Mouse (Mus musculus) heart, embryonic 10.5 days (tissue): ENCODE results near the gene Fzd9. TPM values are rescaled to one million over a fixed set of nuclear protein-coding genes. Genes with fewer than 3 reads are reported as not detected.
"Not testable (repeated sequence)": the region's sequence is repeated elsewhere in the genome, so short reads cannot be mapped to it uniquely, and the experiment has no call there.

Experiments
- DNase-seq: peaks from one replicate; pipeline ENCODE4 v3.0.0-alpha.2; 2017; ENCODE audit warnings: low spot score
- H3K27ac ChIP-seq: fragments of 300-500 bp; sonication (generic); 2 replicates; pipeline ENCODE4 v1.5.1; 2016; ENCODE audit warnings: mild to moderate bottlenecking
- H3K27me3 ChIP-seq: fragments of 300-500 bp; sonication (generic); 2 replicates; pipeline ENCODE4 v1.6.1; 2016; ENCODE audit warnings: mild to moderate bottlenecking; ENCODE audit not compliant: poor library complexity, insufficient read depth, severe bottlenecking
- H3K36me3 ChIP-seq: fragments of 300-500 bp; sonication (generic); 2 replicates; pipeline ENCODE4 v1.6.1; 2016; ENCODE audit warnings: mild to moderate bottlenecking, moderate library complexity
- H3K4me1 ChIP-seq: fragments of 300-500 bp; sonication (generic); 2 replicates; pipeline ENCODE4 v1.6.1; 2016; ENCODE audit warnings: mild to moderate bottlenecking
- H3K4me3 ChIP-seq: fragments of 300-500 bp; sonication (generic); 2 replicates; pipeline ENCODE4 v1.5.1; 2016; ENCODE audit warnings: mild to moderate bottlenecking, moderate library complexity
- H3K9me3 ChIP-seq: fragments of 300-500 bp; sonication (generic); 2 replicates; pipeline ENCODE4 v1.6.1; 2016; ENCODE audit warnings: mild to moderate bottlenecking, moderate library complexity
- WGBS: fragments of 180-500 bp; shearing (Covaris S2); methylation state at CpG from one replicate; pipeline ENCODE4 v1.1.7; 2016; 5-methylcytosine and 5-hydroxymethylcytosine counted together
- polyA plus RNA-seq: library from polyadenylated mRNA; unstranded; fragments of >200 nt; fragmentation: Nextera tagmentation; extraction: Ambion mirVana; gene quantifications from 2 replicates; pipeline ENCODE4 v1.2.1, GENCODE M21; 2016

The Fzd9 gene
- polyA plus RNA-seq, 1 experiment from 2014 or later, result 4.5 TPM

DNA sequence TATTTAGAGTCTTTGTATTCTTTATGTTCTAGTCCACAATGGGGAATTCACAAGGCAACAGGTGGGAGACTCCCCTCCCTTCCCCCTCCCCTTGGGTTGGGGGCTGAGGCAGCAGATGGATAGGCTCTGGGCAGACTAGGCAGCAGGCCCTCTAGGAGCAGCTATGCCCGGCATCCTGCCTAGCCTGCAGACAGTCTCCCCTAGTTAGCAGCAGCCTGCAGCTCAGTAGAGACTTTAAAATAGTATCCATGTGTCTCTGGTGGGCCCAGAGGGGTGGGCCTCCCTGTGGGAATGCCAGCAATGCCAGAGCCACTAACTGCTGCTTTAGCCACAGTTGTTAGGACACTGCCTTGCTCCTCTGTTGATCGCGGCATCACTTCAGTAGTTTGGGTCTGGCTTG is 8.4 kb downstream of the Fzd9 start:
- Histone ChIP-seq H3K4me1 (peaks cover 32% of the 10 kb centered on the region), H3K36me3 (peaks cover 92% of the 10 kb centered on the region), H3K4me3 (no peak overlapping the region), H3K27me3 (no peaks in the 10 kb centered on the region), H3K9me3 (no peaks in the 10 kb centered on the region), H3K27ac (peak overlapping the region; percentile 83)
- DNase-seq, result no peak
- WGBS, result 69% methylated on average over 3 of the region's 3 CpGs

DNA sequence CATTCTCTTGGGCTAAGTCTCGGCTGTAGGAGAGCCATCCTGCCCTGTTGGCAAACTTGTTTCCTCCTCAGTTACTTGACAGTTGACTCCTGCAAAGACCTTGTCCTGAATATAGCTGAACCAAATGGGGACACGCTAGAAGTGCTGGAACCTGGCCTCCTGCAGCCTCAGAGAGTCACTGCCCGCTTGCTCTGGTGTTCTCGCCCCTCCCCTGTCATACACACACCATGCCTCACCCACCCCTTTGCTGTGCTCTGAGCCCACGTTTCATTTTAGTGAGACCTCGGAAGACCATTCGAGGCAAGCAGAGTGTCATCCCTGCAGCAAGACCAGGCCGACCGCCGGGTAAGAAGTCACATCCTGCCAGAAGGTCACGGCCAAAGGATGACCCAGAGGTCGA is 8.9 kb downstream of the Fzd9 start:
- peaks cover 95% of the 10 kb centered on the region for H3K36me3 ChIP-seq
- WGBS, result 73% methylated on average over 12 of the region's 12 CpGs
- H3K27ac ChIP-seq, result peak overlapping the region; percentile 83
- H3K4me1 ChIP-seq, result peaks cover 32% of the 10 kb centered on the region
- DNase-seq, result no peak
- no peak overlapping the region for H3K4me3 ChIP-seq
- no peaks in the 10 kb centered on the region for H3K27me3 ChIP-seq
- no peaks in the 10 kb centered on the region for H3K9me3 ChIP-seq

DNA sequence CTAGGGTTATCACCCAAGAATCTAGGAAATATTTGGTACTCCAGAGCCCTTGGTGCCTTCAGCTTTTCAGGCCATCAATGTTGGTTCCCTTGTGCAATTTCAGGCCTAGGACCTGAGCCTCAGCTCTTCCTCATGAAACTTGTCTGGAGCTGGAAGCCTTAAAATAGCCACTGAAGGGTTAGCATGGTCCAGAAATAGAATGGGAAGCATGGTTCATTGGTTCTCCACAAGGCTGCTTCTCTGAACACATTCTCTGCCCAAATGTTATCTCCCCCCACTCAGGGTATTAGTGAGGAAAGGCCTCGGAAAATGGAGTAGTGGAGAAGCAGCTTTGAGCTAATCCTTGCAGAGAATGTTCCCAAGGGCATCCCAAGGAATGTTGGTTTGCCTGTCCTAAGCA is 9.6 kb downstream of the Fzd9 start:
- Histone ChIP-seq H3K4me1 (peaks cover 32% of the 10 kb centered on the region), H3K27ac (peak overlapping the region; percentile 83), H3K27me3 (no peaks in the 10 kb centered on the region), H3K4me3 (peak overlapping the region; percentile 1; the same call in 1 of the 2 replicates), H3K36me3 (peaks cover 99% of the 10 kb centered on the region), H3K9me3 (no peaks in the 10 kb centered on the region)
- DNase-seq, result no peak
- 44% methylated on average over 1 of the region's 1 CpGs for WGBS

DNA sequence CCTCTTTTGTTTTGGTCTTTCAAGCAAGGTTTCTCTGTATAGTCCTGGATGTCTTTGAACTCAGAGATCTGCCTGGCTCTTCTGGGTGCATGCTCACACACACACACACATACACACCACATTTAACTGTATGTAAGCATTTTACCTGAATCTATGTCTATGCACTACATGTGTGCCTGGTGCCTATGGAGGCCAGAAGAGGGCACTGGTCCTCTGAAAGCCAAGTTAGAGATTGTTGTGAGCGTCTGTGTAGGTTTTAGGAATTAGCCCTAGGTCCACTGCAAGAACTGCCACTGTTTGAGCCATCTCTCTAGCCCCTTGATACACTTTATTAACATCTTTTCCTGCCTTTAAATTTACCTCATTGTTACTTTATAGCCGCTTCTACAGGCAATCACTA is 12.2 kb downstream of the Fzd9 start:
- Histone ChIP-seq H3K36me3 (peaks cover 98% of the 10 kb centered on the region), H3K4me1 (peaks cover 32% of the 10 kb centered on the region), H3K4me3 (no peak overlapping the region), H3K27me3 (no peaks in the 10 kb centered on the region), H3K9me3 (no peaks in the 10 kb centered on the region), H3K27ac (no peak overlapping the region)
- DNase-seq, result no peak
- 83% methylated on average over 2 of the region's 2 CpGs for WGBS

DNA sequence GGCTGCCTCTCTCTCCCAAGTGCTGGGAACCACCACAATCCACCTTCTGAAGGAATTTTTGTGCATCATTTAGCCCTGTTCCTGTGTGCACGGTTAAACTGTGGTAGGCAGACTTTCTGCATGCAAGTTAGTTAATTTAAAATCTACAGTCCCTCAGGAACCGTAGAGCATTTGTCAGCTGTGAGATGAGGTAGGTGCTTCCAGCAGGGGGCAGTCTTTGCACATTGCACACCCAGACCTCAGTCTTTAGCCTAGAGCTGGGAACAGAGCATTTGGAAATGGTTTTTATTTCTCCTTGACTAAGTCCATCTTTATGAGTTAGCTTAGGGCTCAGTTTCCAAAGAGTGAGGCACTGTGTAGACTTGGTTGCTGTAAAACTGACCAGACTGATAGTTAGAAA is 14.5 kb downstream of the Fzd9 start:
- H3K27ac ChIP-seq, result no peak overlapping the region
- H3K9me3 ChIP-seq, result no peaks in the 10 kb centered on the region
- WGBS, result 52% methylated on average over 2 of the region's 2 CpGs
- peaks cover 99% of the 10 kb centered on the region for H3K36me3 ChIP-seq
- DNase-seq, result no peak
- no peak overlapping the region for H3K4me3 ChIP-seq
- H3K27me3 ChIP-seq, result no peaks in the 10 kb centered on the region
- H3K4me1 ChIP-seq, result peaks cover 15% of the 10 kb centered on the region

DNA sequence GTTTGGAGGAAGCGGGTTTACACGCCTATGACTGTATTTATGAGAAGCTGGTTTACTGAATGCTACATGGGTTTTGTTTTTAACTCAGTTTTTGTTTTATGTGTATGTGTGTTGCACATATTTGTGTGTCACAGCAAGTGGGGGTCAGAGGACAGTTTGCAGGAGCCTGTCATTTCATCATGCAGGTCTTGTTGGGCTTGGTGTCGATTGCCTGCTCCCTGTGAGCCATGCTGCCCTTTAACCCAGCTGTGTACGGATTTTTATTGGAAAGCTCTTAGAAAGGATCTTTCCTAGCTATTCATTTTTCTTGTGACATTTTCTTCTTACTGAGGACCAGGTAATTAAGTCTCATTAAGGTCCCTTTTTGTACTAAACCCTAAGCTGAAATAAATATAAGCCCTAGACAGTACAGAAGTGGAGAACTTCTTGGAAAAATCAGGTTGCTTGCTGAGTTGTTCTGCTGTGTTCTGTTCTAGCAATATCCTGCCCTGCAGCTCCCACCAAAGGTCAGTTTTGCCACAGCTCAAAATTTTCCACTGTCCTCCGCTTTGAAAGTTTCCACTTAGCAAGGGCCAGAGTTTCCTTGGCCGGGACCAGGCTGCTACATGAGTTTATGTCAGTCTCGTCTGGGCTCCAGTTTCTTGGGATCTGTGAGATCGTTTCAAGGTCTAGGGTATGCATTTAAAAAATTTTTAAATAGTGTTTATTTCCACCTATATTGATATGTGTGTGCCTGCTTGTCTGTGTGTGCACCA is 17.7 kb downstream of the Fzd9 start:
- no peak for DNase-seq
- Histone ChIP-seq H3K27ac (no peak overlapping the region), H3K4me1 (no peaks in the 10 kb centered on the region), H3K27me3 (no peaks in the 10 kb centered on the region), H3K36me3 (peaks cover 96% of the 10 kb centered on the region), H3K9me3 (no peaks in the 10 kb centered on the region), H3K4me3 (no peak overlapping the region)
- 86% methylated on average over 8 of the region's 8 CpGs for WGBS

DNA sequence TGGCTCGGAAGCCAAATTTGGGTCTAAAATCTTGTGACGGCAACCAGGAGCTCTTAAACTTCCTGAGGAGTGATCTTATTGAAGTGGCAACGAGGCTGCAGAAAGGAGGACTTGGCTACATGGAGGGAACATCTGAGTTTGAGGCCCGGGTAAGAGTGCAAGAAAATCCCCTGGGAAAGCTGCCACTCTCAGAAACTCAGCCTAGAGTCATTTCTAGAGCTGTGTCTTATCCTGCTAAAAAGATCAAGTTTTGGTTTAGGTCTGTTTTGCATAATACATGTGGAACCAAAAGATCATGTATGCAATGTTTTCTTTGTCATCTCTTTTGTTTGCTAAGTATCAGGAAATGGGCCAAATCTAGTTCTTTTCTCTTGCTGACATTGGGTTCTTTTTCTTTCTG is 20.8 kb downstream of the Fzd9 start:
- H3K27me3 ChIP-seq, result no peaks in the 10 kb centered on the region
- no peak overlapping the region for H3K4me3 ChIP-seq
- no peak overlapping the region for H3K27ac ChIP-seq
- peaks cover 91% of the 10 kb centered on the region for H3K36me3 ChIP-seq
- no peaks in the 10 kb centered on the region for H3K9me3 ChIP-seq
- 80% methylated on average over 4 of the region's 4 CpGs for WGBS
- H3K4me1 ChIP-seq, result no peaks in the 10 kb centered on the region
- DNase-seq, result no peak

DNA sequence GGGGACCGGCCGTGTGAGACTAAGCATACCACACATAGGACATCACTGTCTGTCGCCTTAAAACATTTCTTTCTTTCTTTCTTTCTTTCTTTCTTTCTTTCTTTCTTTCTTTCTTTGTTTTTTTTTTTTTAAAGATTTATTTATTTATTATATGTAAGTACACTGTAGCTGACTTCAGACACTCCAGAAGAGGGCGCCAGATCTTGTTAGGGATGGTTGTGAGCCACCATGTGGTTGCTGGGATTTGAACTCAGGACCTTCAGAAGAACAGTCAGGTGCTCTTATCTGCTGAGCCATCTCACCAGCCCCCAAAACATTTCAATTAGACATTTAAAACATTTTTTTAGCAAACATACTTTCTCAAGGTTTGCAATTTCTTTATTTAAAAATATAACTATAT is 25.2 kb downstream of the Fzd9 start:
- not testable (repeated sequence) for DNase-seq, H3K4me3 ChIP-seq, H3K9me3 ChIP-seq, H3K4me1 ChIP-seq, H3K27me3 ChIP-seq, H3K27ac ChIP-seq
- WGBS, result 94% methylated on average over 4 of the region's 4 CpGs
- H3K36me3 ChIP-seq, result peaks cover 89% of the 10 kb centered on the region

DNA sequence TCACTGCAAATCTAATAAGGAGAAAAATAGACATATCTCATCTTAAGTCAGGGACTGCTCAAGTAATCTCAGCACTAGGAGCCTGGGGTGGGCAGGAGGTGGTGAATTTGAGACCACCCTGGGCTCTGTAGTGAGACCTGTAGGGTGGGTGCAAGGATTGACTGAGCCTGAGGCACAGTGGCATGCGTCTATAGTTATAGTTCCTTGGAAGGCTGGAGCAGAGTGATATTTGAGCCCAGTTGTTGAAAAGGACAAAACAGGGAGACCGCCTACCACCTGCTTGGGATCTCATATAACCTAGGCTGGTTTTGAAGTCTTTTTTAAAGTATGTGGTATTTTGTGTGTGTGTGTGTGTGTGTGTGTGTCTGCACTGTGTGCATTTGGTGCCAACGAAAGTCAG is 26.9 kb downstream of the Fzd9 start:
- H3K27ac ChIP-seq, result no peak overlapping the region
- no peak overlapping the region for H3K4me3 ChIP-seq
- H3K36me3 ChIP-seq, result peaks cover 92% of the 10 kb centered on the region
- DNase-seq, result no peak
- H3K9me3 ChIP-seq, result no peaks in the 10 kb centered on the region
- H3K4me1 ChIP-seq, result no peaks in the 10 kb centered on the region
- WGBS, result 92% methylated on average over 3 of the region's 3 CpGs
- H3K27me3 ChIP-seq, result no peaks in the 10 kb centered on the region

DNA sequence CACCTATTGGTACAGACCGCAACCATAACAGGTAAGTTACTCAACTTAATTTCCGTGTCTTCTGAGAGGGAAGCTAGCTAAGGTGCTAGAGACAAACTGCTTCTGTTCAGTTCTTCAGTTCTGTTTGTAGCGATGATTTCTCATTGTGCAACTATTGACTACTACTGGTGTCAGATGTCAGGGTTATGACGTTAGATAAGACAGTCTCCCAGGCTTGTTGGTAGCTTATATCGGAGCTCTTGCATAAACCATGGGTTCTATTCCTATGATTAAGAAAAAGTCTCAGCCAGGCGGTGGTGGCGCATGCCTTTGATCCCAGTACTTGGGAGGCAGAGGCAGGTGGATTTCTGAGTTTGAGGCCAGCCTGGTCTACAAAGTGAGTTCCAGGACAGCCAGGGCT is 29.0 kb downstream of the Fzd9 start:
- no peaks in the 10 kb centered on the region for H3K9me3 ChIP-seq
- H3K36me3 ChIP-seq, result peaks cover 92% of the 10 kb centered on the region
- H3K4me3 ChIP-seq, result no peak overlapping the region
- DNase-seq, result no peak
- H3K4me1 ChIP-seq, result no peaks in the 10 kb centered on the region
- H3K27me3 ChIP-seq, result no peaks in the 10 kb centered on the region
- 91% methylated on average over 7 of the region's 7 CpGs for WGBS
- H3K27ac ChIP-seq, result no peak overlapping the region

DNA sequence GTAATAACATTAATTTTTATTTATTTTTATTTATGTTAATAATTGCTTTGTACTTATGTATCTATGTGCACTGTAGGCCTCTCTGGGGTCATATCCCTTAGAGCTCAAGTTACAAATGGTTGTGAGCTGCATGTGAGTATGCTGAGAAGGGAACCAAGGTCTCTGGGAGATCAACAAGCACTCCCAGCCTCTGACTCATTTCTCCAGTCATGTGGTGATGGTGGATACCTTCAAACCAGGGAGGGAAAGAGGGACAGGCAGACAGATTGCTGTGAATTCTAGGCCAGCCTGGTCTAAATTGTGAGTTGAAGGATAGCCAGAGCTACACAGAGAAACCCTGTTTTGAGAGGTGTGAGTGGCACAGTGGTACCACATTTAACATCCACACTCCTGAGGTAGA is 30.1 kb downstream of the Fzd9 start:
- Histone ChIP-seq H3K27ac (no peak overlapping the region), H3K9me3 (no peaks in the 10 kb centered on the region), H3K27me3 (no peaks in the 10 kb centered on the region), H3K36me3 (peaks cover 95% of the 10 kb centered on the region), H3K4me1 (no peaks in the 10 kb centered on the region), H3K4me3 (no peak overlapping the region)
- no peak for DNase-seq

DNA sequence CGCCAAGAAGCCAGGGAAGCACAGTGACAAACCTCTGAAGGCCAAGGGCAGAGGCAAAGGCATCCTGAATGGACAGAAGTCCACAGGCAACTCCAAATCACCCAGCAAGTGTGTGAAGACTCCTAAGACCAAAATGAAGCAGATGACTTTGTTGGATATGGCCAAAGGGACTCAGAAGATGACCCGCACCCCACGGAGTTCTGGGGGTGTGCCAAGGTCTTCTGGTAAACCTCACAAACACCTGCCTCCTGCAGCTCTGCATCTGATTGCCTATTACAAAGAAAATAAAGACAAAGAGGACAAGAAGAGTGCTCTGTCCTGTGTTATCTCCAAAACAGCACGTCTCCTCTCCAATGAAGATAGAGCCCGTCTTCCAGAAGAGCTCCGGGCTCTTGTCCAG is 34.2 kb downstream of the Fzd9 start:
- no peak for DNase-seq
- no peaks in the 10 kb centered on the region for H3K9me3 ChIP-seq
- H3K27me3 ChIP-seq, result no peaks in the 10 kb centered on the region
- 78% methylated on average over 6 of the region's 6 CpGs for WGBS
- H3K36me3 ChIP-seq, result peaks cover 99% of the 10 kb centered on the region
- no peak overlapping the region for H3K4me3 ChIP-seq
- no peaks in the 10 kb centered on the region for H3K4me1 ChIP-seq
- no peak overlapping the region for H3K27ac ChIP-seq

DNA sequence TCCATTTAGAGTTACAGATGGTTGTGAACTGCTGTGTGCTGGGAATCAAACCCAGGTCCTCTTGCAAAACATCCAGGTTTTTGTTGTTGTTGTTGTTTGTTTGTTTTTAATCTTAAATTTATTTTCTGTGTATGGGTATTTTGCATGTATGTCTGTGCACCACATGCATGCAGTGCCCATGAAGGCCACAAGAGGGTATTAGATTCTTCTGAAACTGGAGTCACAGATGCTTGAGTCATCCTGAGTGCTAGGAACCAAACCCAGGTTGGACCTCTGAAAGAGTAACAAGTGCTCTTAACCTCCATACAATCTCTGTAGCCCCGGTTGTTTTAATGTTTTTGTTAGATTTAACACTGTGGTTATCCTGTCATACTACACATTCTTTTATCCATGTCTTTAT is 42.8 kb downstream of the Fzd9 start:
- Histone ChIP-seq H3K27ac (no peak overlapping the region), H3K9me3 (no peaks in the 10 kb centered on the region), H3K27me3 (no peaks in the 10 kb centered on the region), H3K4me3 (no peak overlapping the region), H3K4me1 (no peaks in the 10 kb centered on the region), H3K36me3 (peaks cover 98% of the 10 kb centered on the region)
- no peak for DNase-seq
- WGBS, result 91% methylated on average over 1 of the region's 1 CpGs

DNA sequence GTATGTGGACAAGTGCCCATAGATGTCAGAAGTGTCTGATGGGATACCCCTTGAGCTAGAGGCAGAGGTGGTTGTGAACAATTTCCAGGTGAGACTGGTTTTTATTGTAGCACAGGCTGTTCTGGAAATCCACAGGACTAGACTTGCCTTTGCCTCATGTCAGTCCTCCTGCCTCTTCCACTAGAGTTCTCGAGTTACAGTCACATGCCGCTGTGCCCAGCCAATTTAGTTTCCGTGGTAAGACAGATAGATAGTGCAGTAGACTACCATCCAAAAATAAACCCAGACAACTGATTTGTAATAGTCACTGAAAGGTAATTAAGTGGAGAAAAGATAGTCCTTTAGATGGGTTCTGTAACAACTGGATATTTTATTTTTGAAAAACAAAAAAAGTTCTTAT is 48.3 kb downstream of the Fzd9 start:
- Histone ChIP-seq H3K36me3 (peaks cover 86% of the 10 kb centered on the region), H3K27ac (no peak overlapping the region), H3K27me3 (no peaks in the 10 kb centered on the region), H3K4me3 (no peak overlapping the region), H3K9me3 (no peaks in the 10 kb centered on the region), H3K4me1 (no peaks in the 10 kb centered on the region; the same call in 1 of the 2 replicates)
- WGBS, result 38% methylated on average over 3 of the region's 3 CpGs
- DNase-seq, result no peak
